Mouse (Mus musculus) left cerebral cortex, postnatal 10 days (tissue): ENCODE data around the gene Tnpo2. TPM values are rescaled to one million over a fixed set of nuclear protein-coding genes. Genes with fewer than 3 reads are reported as not detected.

ENCODE experiments used
- DNase-seq, 2 experiments: peaks; one replicate each; pipeline ENCODE4 v3.0.0; 2021 to 2022; ENCODE audit warnings: low spot score in 2 of 2, mixed read lengths in 1 of 2; ENCODE audit errors: extremely low spot score in 1 of 2
- intact Hi-C: fragments of 180-260 bp; cut with DNase I; formaldehyde crosslinking; loops from one replicate; pipeline ENCODE4 v1.15.1; 2025
- total RNA-seq, 2 experiments: library from RNA; stranded (reverse); gene quantifications; 2 replicates each; pipeline ENCODE4 v1.2.3; 2021

Tnpo2 gene
- total RNA-seq: 100 to 1,000 TPM; 168 to 193 TPM

GRCm38 (mm10) chr8:85036718-85037365, at the start of gene Tnpo2:
TSS of gene Tnpo2 (plus strand) at chr8:85036915.
- intact Hi-C loops: no loop called here
- DNase-seq: peak; percentile 93 to 94

- DNase-seq: no peak
- intact Hi-C loops: no loop called here
Measured at GRCm38 (mm10) chr8:84987388-84987787, 49.3 kb upstream of the Tnpo2 start.

GRCm38 (mm10) chr8:84987903-84988302, 48.8 kb upstream of the Tnpo2 start:
- no peak for DNase-seq
- intact Hi-C loops: no loop called here

GRCm38 (mm10) chr8:84989311-84989731, 47.4 kb upstream of the Tnpo2 start:
- peak in 1 of 2 experiments; percentile 64 for DNase-seq
- intact Hi-C loops: no loop called here

GRCm38 (mm10) chr8:84989810-84990209, 46.9 kb upstream of the Tnpo2 start:
- peak; percentile 90 to 92 for DNase-seq
- intact Hi-C loops: loop anchor here (1.0 kb wide), 1 partner anchor 15 kb away; no protein-coding TSS in a partner anchor

GRCm38 (mm10) chr8:84990349-84990748, 46.4 kb upstream of the Tnpo2 start, which contains the start of gene Hook2:
TSS of gene Hook2 (plus strand) at chr8:84990603.
- intact Hi-C loops: loop anchor here (1.0 kb wide), 1 partner anchor 15 kb away; no protein-coding TSS in a partner anchor
- DNase-seq: peak; percentile 97

GRCm38 (mm10) chr8:84990836-84991235, 45.9 kb upstream of the Tnpo2 start:
- no peak for DNase-seq
- intact Hi-C loops: loop anchor here (1.0 kb wide), 1 partner anchor 16 kb away; no protein-coding TSS in a partner anchor

- intact Hi-C loops: no loop called here
Measured at GRCm38 (mm10) chr8:84994375-84994774, 42.3 kb upstream of the Tnpo2 start.

GRCm38 (mm10) chr8:84995680-84996079, 41.0 kb upstream of the Tnpo2 start:
- DNase-seq: no peak
- intact Hi-C loops: no loop called here

More at GRCm38 (mm10) chr8:84994375-84994774, 42.3 kb upstream of the Tnpo2 start:
- DNase-seq: no peak

GRCm38 (mm10) chr8:84996978-84997377, 39.7 kb upstream of the Tnpo2 start:
- no peak for DNase-seq
- intact Hi-C loops: no loop called here

- DNase-seq: peak; percentile 88 to 94
- intact Hi-C loops: no loop called here
Measured at GRCm38 (mm10) chr8:84997649-84998295, 38.9 kb upstream of the Tnpo2 start.

GRCm38 (mm10) chr8:85007686-85008085, 29.0 kb upstream of the Tnpo2 start:
- peak in 1 of 2 experiments; percentile 58 for DNase-seq
- intact Hi-C loops: no loop called here

- DNase-seq: no peak
- intact Hi-C loops: no loop called here
Measured at GRCm38 (mm10) chr8:85011242-85011641, 25.5 kb upstream of the Tnpo2 start.

GRCm38 (mm10) chr8:85013230-85013840, 23.4 kb upstream of the Tnpo2 start:
- intact Hi-C loops: no loop called here
- DNase-seq: peak in 1 of 2 experiments; percentile 81

- intact Hi-C loops: no loop called here
- DNase-seq: no peak
Measured at GRCm38 (mm10) chr8:85014431-85014830, 22.3 kb upstream of the Tnpo2 start, which contains the start of gene Best2. TSS of gene Best2 (minus strand) at chr8:85014531.

- intact Hi-C loops: no loop called here
- no peak for DNase-seq
Measured at GRCm38 (mm10) chr8:85016724-85017123, 20.0 kb upstream of the Tnpo2 start.

- DNase-seq: no peak
- intact Hi-C loops: no loop called here
Measured at GRCm38 (mm10) chr8:85017209-85017608, 19.5 kb upstream of the Tnpo2 start.

- no peak for DNase-seq
- intact Hi-C loops: no loop called here
Measured at GRCm38 (mm10) chr8:85021514-85022055, 15.1 kb upstream of the Tnpo2 start.

- DNase-seq: no peak
- intact Hi-C loops: no loop called here
Measured at GRCm38 (mm10) chr8:85023846-85024245, 12.9 kb upstream of the Tnpo2 start.
